Mouse (Mus musculus) urinary bladder, postnatal 36 days (tissue): Measurements from ENCODE around the gene Pin1.
"Not testable (repeated sequence)": the region's sequence is repeated elsewhere in the genome, so short reads cannot be mapped to it uniquely, and the experiment has no call there.

Experiments used
- DNase-seq, 2 experiments: peaks; one replicate each; pipeline ENCODE4 v3.0.0; 2022; ENCODE audit warnings: low spot score in 2 of 2, mixed read lengths in 1 of 2

Gene Pin1

GRCm38 (mm10) chr9:20651602-20652259 is at the start of gene Pin1:
Gene Pin1, plus strand, starts transcription at chr9:20652095.
- peak; percentile 96 to 98 for DNase-seq

- no peak for DNase-seq
Observed at GRCm38 (mm10) chr9:20606269-20606668, 45.6 kb upstream of the Pin1 start.

GRCm38 (mm10) chr9:20607100-20607974 is 44.6 kb upstream of the Pin1 start:
- peak; percentile 83 to 87 for DNase-seq

- DNase-seq: no peak
Observed at GRCm38 (mm10) chr9:20609831-20610464, 41.9 kb upstream of the Pin1 start.

GRCm38 (mm10) chr9:20611976-20612375 is 39.9 kb upstream of the Pin1 start:
- no peak for DNase-seq

GRCm38 (mm10) chr9:20616685-20617084 is 35.2 kb upstream of the Pin1 start:
- no peak for DNase-seq

GRCm38 (mm10) chr9:20631332-20631731 is 20.6 kb upstream of the Pin1 start:
- DNase-seq: no peak

- not testable (repeated sequence) for DNase-seq
Observed at GRCm38 (mm10) chr9:20635676-20636075, 16.2 kb upstream of the Pin1 start.

GRCm38 (mm10) chr9:20636256-20636655 is 15.6 kb upstream of the Pin1 start:
- DNase-seq: no peak

GRCm38 (mm10) chr9:20636790-20637189 is 15.1 kb upstream of the Pin1 start:
- DNase-seq: no peak

- no peak for DNase-seq
Observed at GRCm38 (mm10) chr9:20638552-20638951, 13.3 kb upstream of the Pin1 start.

GRCm38 (mm10) chr9:20639486-20639885 is 12.4 kb upstream of the Pin1 start:
- no peak for DNase-seq

GRCm38 (mm10) chr9:20641501-20641900 is 10.4 kb upstream of the Pin1 start:
- DNase-seq: no peak

- DNase-seq: peak; percentile 45 to 59
Observed at GRCm38 (mm10) chr9:20642101-20642895, 9.6 kb upstream of the Pin1 start, which contains the start of gene Ubl5. Gene Ubl5, plus strand, starts transcription at chr9:20642878.

- DNase-seq: peak; percentile 72 to 88
Observed at GRCm38 (mm10) chr9:20642896-20643466, 8.9 kb upstream of the Pin1 start.

- no peak for DNase-seq
Observed at GRCm38 (mm10) chr9:20643781-20644180, 8.1 kb upstream of the Pin1 start.

GRCm38 (mm10) chr9:20644360-20645081 is 7.4 kb upstream of the Pin1 start, which contains the start of gene Fbxl12:
Gene Fbxl12, minus strand, starts transcription at chr9:20644767.
- peak; percentile 73 to 75 for DNase-seq

GRCm38 (mm10) chr9:20645121-20645520 is 6.8 kb upstream of the Pin1 start:
- no peak for DNase-seq

GRCm38 (mm10) chr9:20652260-20652658 is 364 bp downstream of the Pin1 start:
- DNase-seq: no peak

- no peak for DNase-seq
Observed at GRCm38 (mm10) chr9:20653859-20654258, 2.0 kb downstream of the Pin1 start.
